Mouse (Mus musculus) heart, adult 2 months (tissue): Measurements from ENCODE around the gene Itgb8.

Experiments
- CTCF ChIP-seq: fragments of 200-600 bp; IDR thresholded peaks from 2 replicates; pipeline ENCODE4 v1.8.1; 2022; ENCODE audit warnings: antibody characterized with exemption, mild to moderate bottlenecking, moderate library complexity
- EP300 ChIP-seq: fragments of 200-500 bp; IDR thresholded peaks from 2 replicates; pipeline ENCODE4 v1.6.1; 2011; ENCODE audit warnings: low read depth, low read length, control low read depth; ENCODE audit not compliant: insufficient read depth

GRCm38 (mm10) chr12:119276282-119276681, 37.7 kb upstream of the Itgb8 start:
- TF ChIP-seq CTCF (no peak), EP300 (no peak)
